Mouse (Mus musculus) midbrain, embryonic 15.5 days (tissue): Measurements from ENCODE around the gene Celf2. TPM values are rescaled to one million over a fixed set of nuclear protein-coding genes. Genes with fewer than 3 reads are reported as not detected.

Experiments used
- ATAC-seq: fragments of 200-750 bp; cut with Nextera tagmentation; replicated peaks from 2 replicates; pipeline ENCODE4 v1.8.0; 2017; ENCODE audit warnings: moderate TSS enrichment
- H3K27ac ChIP-seq: fragments of 300-500 bp; sonication (generic); 2 replicates; pipeline ENCODE4 v1.5.1; 2015; ENCODE audit warnings: mild to moderate bottlenecking, inconsistent platforms
- H3K27me3 ChIP-seq: fragments of 300-500 bp; sonication (generic); replicated peaks from 2 replicates; pipeline ENCODE4 v1.6.1; 2015; ENCODE audit warnings: inconsistent platforms
- H3K36me3 ChIP-seq: fragments of 300-500 bp; sonication (generic); replicated peaks from 2 replicates; pipeline ENCODE4 v1.6.1; 2015; ENCODE audit warnings: inconsistent platforms
- H3K4me1 ChIP-seq: fragments of 300-500 bp; sonication (generic); 2 replicates; pipeline ENCODE4 v1.6.1; 2015; ENCODE audit warnings: inconsistent platforms
- H3K4me2 ChIP-seq: fragments of 300-500 bp; sonication (generic); 2 replicates; pipeline ENCODE4 v1.6.1; 2015; ENCODE audit warnings: inconsistent platforms, mild to moderate bottlenecking, moderate library complexity
- H3K4me3 ChIP-seq: fragments of 300-500 bp; sonication (generic); 2 replicates; pipeline ENCODE4 v1.5.1; 2015; ENCODE audit warnings: mild to moderate bottlenecking, inconsistent platforms
- H3K9ac ChIP-seq: fragments of 300-500 bp; sonication (generic); 2 replicates; pipeline ENCODE4 v1.6.1; 2015; ENCODE audit warnings: mild to moderate bottlenecking, inconsistent platforms
- H3K9me3 ChIP-seq: fragments of 300-500 bp; sonication (generic); 2 replicates; pipeline ENCODE4 v1.6.1; 2016; ENCODE audit warnings: inconsistent platforms
- WGBS: fragments of 180-500 bp; shearing (Covaris S2); methylation state at CpG from one replicate; pipeline ENCODE4 v1.1.7; 2015; ENCODE audit warnings: mixed read lengths; 5-methylcytosine and 5-hydroxymethylcytosine counted together
- polyA plus RNA-seq: library from polyadenylated mRNA; unstranded; fragments of >200 nt; fragmentation: Nextera tagmentation; extraction: Ambion mirVana; gene quantifications from 2 replicates; pipeline ENCODE4 v1.2.1, GENCODE M21; 2015

The Celf2 gene
- polyA plus RNA-seq, 1 experiment from 2014 or later = 190 TPM

- 96% methylated on average over 1 of the region's 1 CpGs for WGBS
- no peaks in the 10 kb centered on the region for H3K4me1 ChIP-seq
- H3K4me2 ChIP-seq = no peak overlapping the region
- no peak overlapping the region for H3K27ac ChIP-seq
- H3K4me3 ChIP-seq = no peak overlapping the region
- no peaks in the 10 kb centered on the region for H3K36me3 ChIP-seq
- no peak for ATAC-seq
- no peak overlapping the region for H3K9ac ChIP-seq
- no peaks in the 10 kb centered on the region for H3K9me3 ChIP-seq
- H3K27me3 ChIP-seq = no peaks in the 10 kb centered on the region
Measured at GRCm38 (mm10) chr2:7144871-7145270, 364.5 kb downstream of the Celf2 start.

DNA sequence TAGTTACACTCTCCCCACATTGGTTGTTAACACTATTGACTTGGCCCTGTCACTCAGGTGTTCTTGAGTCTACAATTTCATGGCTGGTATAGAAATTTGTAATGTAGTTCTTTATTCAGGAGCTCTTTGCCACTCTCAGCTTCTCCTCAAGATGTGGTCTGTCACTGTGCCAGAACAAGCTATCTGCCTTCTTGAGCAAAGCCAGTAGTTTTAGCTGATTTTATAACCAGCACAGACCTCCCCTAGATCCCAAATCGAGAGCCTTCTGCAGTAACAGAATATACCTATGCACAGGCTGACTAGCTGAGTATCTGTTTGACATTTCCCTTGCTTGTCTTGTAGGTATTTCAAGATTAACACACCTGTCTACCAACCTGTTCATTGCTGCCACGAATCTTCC is 386.0 kb downstream of the Celf2 start:
- H3K4me1 ChIP-seq = 0 out of 2 replicates have a peak, but pooled peaks cover 3% of the 10 kb centered on the region
- WGBS = 89% methylated on average over 2 of the region's 2 CpGs
- no peaks in the 10 kb centered on the region for H3K36me3 ChIP-seq
- H3K4me3 ChIP-seq = no peak overlapping the region
- H3K9me3 ChIP-seq = no peaks in the 10 kb centered on the region
- H3K4me2 ChIP-seq = no peak overlapping the region
- no peaks in the 10 kb centered on the region for H3K27me3 ChIP-seq
- H3K9ac ChIP-seq = no peak overlapping the region
- ATAC-seq = no peak
- no peak overlapping the region for H3K27ac ChIP-seq

DNA sequence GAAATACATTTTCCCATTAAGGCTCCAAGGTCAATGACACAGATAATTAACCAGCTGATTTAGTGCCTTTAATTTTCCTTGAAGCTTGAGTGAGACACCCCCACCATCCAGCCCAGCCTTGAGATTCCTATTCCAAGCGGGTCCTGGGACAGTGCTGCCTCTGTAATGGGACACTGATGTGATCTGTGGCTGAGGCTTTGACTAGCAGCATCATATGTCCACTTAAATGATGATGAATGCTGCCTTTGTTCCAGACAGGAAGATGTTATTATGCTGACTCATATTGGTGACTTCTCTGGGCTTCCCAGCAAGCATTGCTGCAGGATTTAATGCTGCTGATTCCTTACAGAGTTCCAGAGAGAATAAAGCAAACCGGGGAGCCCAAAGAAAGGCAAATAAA is 393.6 kb downstream of the Celf2 start:
- ATAC-seq = no peak
- 19% methylated on average over 2 of the region's 2 CpGs for WGBS

GRCm38 (mm10) chr2:7115161-7115560 is 394.2 kb downstream of the Celf2 start:
- no peak overlapping the region for H3K4me2 ChIP-seq
- H3K9me3 ChIP-seq = no peaks in the 10 kb centered on the region
- no peak overlapping the region for H3K9ac ChIP-seq
- 34% methylated on average over 3 of the region's 3 CpGs for WGBS
- H3K27me3 ChIP-seq = no peaks in the 10 kb centered on the region
- no peak for ATAC-seq
- H3K4me1 ChIP-seq = peaks cover 4% of the 10 kb centered on the region; the same call in 1 of the 2 replicates
- H3K4me3 ChIP-seq = no peak overlapping the region
- no peak overlapping the region for H3K27ac ChIP-seq
- no peaks in the 10 kb centered on the region for H3K36me3 ChIP-seq

More for the DNA sequence above, 393.6 kb downstream of the Celf2 start:
- Histone ChIP-seq H3K27me3 (no peaks in the 10 kb centered on the region), H3K9me3 (no peaks in the 10 kb centered on the region), H3K4me2 (no peak overlapping the region), H3K9ac (no peak overlapping the region), H3K4me3 (no peak overlapping the region), H3K36me3 (no peaks in the 10 kb centered on the region), H3K27ac (no peak overlapping the region), H3K4me1 (peaks cover 4% of the 10 kb centered on the region; the same call in 1 of the 2 replicates)

DNA sequence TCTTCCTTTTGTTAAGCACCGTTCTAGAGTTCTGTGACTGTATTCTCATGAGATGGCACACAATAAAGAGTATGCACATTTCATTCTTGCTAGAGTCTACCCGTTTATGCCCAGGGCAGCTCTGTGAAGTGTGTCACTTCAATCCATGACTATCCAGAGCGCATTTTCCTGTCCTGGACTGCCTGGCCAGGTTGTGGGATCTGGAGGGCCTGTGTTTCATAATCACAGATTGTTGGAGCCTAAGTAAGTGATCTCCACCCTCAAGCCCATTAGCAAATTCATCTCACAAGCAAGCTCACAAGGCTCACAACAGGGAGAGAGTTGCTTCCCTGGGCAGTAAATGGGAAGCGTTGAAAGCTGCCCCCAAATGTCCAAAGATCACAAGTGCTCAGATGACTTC is 395.6 kb downstream of the Celf2 start:
- Histone ChIP-seq H3K36me3 (no peaks in the 10 kb centered on the region), H3K9ac (no peak overlapping the region), H3K27ac (no peak overlapping the region), H3K9me3 (no peaks in the 10 kb centered on the region), H3K4me3 (no peak overlapping the region), H3K4me1 (peaks cover 4% of the 10 kb centered on the region; the same call in 1 of the 2 replicates), H3K4me2 (no peak overlapping the region), H3K27me3 (no peaks in the 10 kb centered on the region)
- no peak for ATAC-seq
- WGBS = 71% methylated on average over 4 of the region's 4 CpGs

DNA sequence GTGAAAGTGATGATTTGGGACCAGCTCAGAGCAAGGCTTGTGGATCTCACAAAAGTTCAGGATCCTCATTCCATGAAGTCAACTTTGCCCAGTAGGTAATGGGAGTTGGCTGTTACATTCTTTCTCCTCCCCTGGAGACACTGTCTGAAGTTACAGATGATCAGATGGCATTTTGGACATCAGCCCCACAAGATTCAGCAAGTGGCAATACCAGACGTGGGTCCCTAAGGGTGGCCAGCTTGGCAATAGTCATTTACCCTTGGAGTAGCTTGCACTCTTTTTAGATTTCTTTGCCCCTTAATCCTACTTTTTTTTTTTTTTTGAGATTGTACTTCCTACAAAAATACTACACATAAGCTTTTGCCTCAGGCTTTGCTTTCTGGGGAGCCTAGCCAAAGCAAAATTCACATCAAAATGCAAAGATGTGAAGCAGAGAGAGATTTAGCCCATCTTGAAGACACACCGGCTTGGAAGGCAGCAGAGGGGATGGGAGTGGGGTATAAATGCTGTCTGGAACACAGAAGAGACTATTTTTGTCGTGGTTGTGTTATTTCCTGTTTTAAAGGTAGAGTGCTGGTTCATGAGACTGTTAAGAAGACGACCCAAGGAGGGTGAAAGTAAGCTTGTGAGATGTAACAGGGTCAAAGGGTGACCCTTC is 397.1 kb downstream of the Celf2 start:
- H3K27ac ChIP-seq = no peak overlapping the region
- H3K9ac ChIP-seq = no peak overlapping the region
- no peaks in the 10 kb centered on the region for H3K27me3 ChIP-seq
- no peaks in the 10 kb centered on the region for H3K9me3 ChIP-seq
- ATAC-seq = no peak
- no peak overlapping the region for H3K4me2 ChIP-seq
- H3K4me1 ChIP-seq = peaks cover 4% of the 10 kb centered on the region; the same call in 1 of the 2 replicates
- 70% methylated on average over 4 of the region's 4 CpGs for WGBS
- H3K36me3 ChIP-seq = no peaks in the 10 kb centered on the region
- no peak overlapping the region for H3K4me3 ChIP-seq

DNA sequence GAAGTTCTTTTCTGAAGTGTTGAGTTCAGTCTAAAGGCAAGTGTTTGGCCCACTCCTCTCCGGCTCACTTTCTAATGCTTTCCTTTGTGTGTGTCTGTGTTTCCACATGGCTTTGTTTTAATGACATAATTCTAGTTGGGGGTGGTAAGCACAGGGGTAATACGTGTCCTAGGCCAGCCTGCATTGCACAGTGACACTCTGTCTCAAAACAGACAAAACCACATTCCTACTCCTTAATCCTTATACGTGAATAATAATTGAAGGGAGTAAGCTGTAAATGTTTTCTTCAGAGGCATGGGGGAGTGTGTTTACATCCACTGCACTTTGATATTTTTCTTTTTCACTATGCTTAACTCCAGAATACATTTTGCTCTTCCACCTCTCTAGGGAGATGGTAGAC is 415.9 kb downstream of the Celf2 start:
- no peak for ATAC-seq
- Histone ChIP-seq H3K27ac (no peak overlapping the region), H3K9me3 (no peaks in the 10 kb centered on the region), H3K4me3 (no peak overlapping the region), H3K4me2 (no peak overlapping the region), H3K9ac (no peak overlapping the region), H3K4me1 (peaks cover 16% of the 10 kb centered on the region), H3K36me3 (no peaks in the 10 kb centered on the region), H3K27me3 (no peaks in the 10 kb centered on the region)
- 33% methylated on average over 3 of the region's 3 CpGs for WGBS

- Histone ChIP-seq H3K36me3 (no peaks in the 10 kb centered on the region), H3K4me2 (no peak overlapping the region), H3K4me3 (no peak overlapping the region), H3K9me3 (no peaks in the 10 kb centered on the region), H3K27ac (no peak overlapping the region), H3K27me3 (no peaks in the 10 kb centered on the region), H3K9ac (no peak overlapping the region), H3K4me1 (peaks cover 16% of the 10 kb centered on the region)
- ATAC-seq = no peak
- 95% methylated on average over 5 of the region's 5 CpGs for WGBS
Measured at GRCm38 (mm10) chr2:7092641-7093040, 416.7 kb downstream of the Celf2 start.

DNA sequence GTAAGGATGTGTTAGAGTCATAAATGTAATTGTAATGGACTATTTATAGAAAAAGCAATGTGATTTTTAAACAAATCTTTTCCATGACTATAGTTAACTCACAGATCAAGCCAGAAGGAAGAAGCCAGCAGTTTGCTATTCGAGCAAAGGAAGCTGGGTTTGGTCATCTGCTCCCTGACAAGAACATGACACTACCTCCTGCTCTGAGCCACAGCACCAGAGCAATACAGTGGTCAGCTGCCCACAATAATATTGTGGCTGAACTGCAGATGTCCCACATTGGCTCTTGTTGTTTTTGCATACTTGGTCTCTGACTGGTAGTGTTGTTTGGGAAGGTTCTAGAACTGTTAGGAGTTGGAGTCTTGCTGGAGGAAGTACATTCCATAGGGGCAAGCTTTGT is 418.9 kb downstream of the Celf2 start:
- H3K27ac ChIP-seq = no peak overlapping the region
- H3K4me3 ChIP-seq = no peak overlapping the region
- WGBS = 91% methylated on average over 1 of the region's 1 CpGs
- H3K4me2 ChIP-seq = no peak overlapping the region
- no peaks in the 10 kb centered on the region for H3K9me3 ChIP-seq
- ATAC-seq = no peak
- no peak overlapping the region for H3K9ac ChIP-seq
- peaks cover 16% of the 10 kb centered on the region for H3K4me1 ChIP-seq
- no peaks in the 10 kb centered on the region for H3K27me3 ChIP-seq
- no peaks in the 10 kb centered on the region for H3K36me3 ChIP-seq

DNA sequence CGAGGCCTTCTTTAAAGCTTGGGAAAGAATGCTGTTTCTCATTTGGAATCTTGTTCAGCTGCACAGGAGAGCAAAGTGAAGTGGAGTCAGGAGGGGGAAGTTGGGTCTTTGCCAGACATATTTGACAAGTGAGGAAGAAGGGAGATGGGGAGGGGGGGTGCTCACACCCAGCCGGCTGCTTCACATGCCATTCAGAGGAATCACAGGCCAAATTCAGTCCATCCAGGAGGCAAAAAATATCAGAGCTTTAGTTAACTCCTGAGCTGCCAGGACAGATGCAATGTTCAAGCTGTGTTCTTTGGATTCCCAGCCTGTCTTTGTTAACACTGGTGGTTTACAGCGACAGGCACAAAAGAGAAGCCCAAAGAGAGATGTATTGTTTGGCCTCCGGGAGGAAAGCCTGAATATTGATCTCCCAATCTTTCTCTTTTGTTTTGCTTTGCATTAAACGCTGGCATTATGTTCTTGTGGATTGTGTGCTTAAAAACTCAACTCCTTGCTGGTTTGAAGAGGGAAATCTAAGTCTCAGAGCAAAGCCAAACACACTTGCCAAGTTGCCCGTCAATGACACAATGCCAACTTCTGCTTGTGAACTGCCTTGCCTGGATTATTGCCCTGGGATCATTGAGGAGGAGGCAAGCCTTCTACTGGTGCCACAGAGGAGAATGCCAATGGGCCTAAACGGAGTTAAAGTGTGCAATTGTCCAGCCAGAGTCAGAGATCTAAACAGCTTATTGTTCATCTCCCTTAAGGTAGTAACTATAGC is 420.1 kb downstream of the Celf2 start:
- Histone ChIP-seq H3K27ac (peak overlapping the region; percentile 46), H3K27me3 (no peaks in the 10 kb centered on the region), H3K4me3 (no peak overlapping the region), H3K4me2 (no peak overlapping the region), H3K4me1 (peaks cover 16% of the 10 kb centered on the region), H3K9me3 (no peaks in the 10 kb centered on the region), H3K36me3 (no peaks in the 10 kb centered on the region), H3K9ac (no peak overlapping the region)
- peak; percentile 85 for ATAC-seq
- 3% methylated on average over 7 of the region's 7 CpGs for WGBS

DNA sequence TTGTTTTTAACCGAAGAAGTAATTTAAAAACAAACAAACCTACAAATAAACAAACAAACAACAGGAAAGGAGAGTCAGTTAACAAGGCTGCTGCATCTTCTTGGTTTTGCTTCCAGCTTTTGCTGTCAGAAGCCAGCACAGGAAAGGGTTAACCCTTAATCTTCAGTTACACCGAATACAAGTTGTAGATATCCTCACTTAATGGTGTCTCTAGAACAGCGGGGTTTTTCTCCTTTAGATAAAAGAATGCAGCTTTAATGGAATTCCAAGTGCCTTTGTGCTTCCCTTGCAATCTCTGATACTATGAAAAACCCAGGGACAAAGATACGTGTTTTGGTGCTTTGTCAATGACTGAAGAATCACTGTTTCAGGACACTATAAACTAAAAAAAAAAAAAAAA is 420.8 kb downstream of the Celf2 start:
- peak overlapping the region; percentile 46; the same call in 1 of the 2 replicates for H3K27ac ChIP-seq
- peak; percentile 15; the same call in 1 of the 2 replicates for ATAC-seq

GRCm38 (mm10) chr2:7087480-7087879 is 421.9 kb downstream of the Celf2 start:
- Histone ChIP-seq H3K9ac (no peak overlapping the region), H3K36me3 (no peaks in the 10 kb centered on the region), H3K27me3 (no peaks in the 10 kb centered on the region), H3K27ac (no peak overlapping the region), H3K4me2 (no peak overlapping the region), H3K4me3 (no peak overlapping the region), H3K9me3 (no peaks in the 10 kb centered on the region), H3K4me1 (peaks cover 16% of the 10 kb centered on the region)
- WGBS = 72% methylated on average over 14 of the region's 14 CpGs
- no peak for ATAC-seq

More for the DNA sequence above, 420.8 kb downstream of the Celf2 start:
- WGBS = 20% methylated on average over 4 of the region's 4 CpGs
- Histone ChIP-seq H3K4me2 (no peak overlapping the region), H3K36me3 (no peaks in the 10 kb centered on the region), H3K27me3 (no peaks in the 10 kb centered on the region), H3K9ac (no peak overlapping the region), H3K4me1 (peaks cover 16% of the 10 kb centered on the region), H3K9me3 (no peaks in the 10 kb centered on the region), H3K4me3 (no peak overlapping the region)
